In the genomic region with DNA sequence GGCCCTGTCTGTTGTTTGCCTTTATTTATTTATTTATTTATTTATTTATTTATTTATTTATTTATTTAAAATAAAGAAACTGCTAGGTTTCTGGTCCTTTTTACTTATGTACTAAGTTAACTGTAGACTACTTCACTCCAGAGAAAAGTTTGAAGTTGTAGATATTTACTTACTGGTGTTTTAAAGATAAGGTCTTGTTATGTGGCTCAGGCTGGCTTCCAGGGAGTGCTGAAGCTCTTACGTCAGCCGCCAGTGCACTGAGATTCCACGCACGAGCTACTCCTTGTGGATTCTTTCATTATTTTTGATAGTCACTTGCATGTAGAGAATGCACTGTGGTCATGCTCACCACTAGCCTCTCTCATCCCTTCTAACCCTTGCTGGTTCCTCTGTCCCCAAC, we compare ENCODE assay signal across 30 mouse cellular contexts. TPM values are rescaled to one million over a fixed set of nuclear protein-coding genes. Genes with fewer than 3 reads are reported as not detected.
"Had no signal": no experiment of that assay in that cellular context is flagged by ENCODE, and none has a peak within 500 bp of the region (broad histone marks: within the 10 kb centered on the region; RNA-seq: fewer than 3 reads in every experiment).

No protein-coding gene starts in this region.

- ATAC-seq: liver, embryonic 12.5 days; liver, postnatal 0 days; midbrain, embryonic 13.5 days; midbrain, embryonic 15.5 days; midbrain, embryonic 16.5 days had no signal

- DNase-seq: left cerebral cortex, postnatal 4 days; liver; liver, embryonic 13.5 days; liver, postnatal 0 days; lung, adult 2 months; lung, embryonic 14.5 days; lung, postnatal 10 days; lung, postnatal 4 days; midbrain, embryonic 14.5 days had no signal

- H3K4me2 ChIP-seq: limb, embryonic 12.5 days; limb, embryonic 13.5 days; limb, embryonic 15.5 days; liver, embryonic 11.5 days; liver, embryonic 12.5 days; liver, embryonic 13.5 days; liver, embryonic 15.5 days; lung, embryonic 14.5 days; lung, embryonic 15.5 days; midbrain, embryonic 11.5 days; midbrain, embryonic 12.5 days; midbrain, embryonic 13.5 days; midbrain, embryonic 15.5 days had no signal

- H3K9ac ChIP-seq: limb, embryonic 12.5 days; limb, embryonic 13.5 days; limb, embryonic 15.5 days; liver, embryonic 12.5 days; liver, embryonic 13.5 days; liver, embryonic 14.5 days; liver, embryonic 15.5 days; liver, postnatal 0 days; lung, embryonic 14.5 days; lung, embryonic 15.5 days; midbrain, embryonic 12.5 days; midbrain, embryonic 13.5 days; midbrain, embryonic 15.5 days had no signal

- H3K27me3 ChIP-seq: limb, embryonic 12.5 days; limb, embryonic 15.5 days; liver, embryonic 12.5 days; liver, embryonic 13.5 days; liver, embryonic 15.5 days; lung, embryonic 15.5 days; megakaryocyte, embryonic 14.5 days; midbrain, embryonic 12.5 days; midbrain, embryonic 13.5 days; midbrain, embryonic 15.5 days had no signal

- H3K4me1 ChIP-seq: limb, embryonic 10.5 days; limb, embryonic 12.5 days; limb, embryonic 13.5 days; limb, embryonic 15.5 days; liver, embryonic 12.5 days; liver, embryonic 13.5 days; liver, embryonic 15.5 days; lung, embryonic 15.5 days; megakaryocyte, embryonic 14.5 days; midbrain, embryonic 10.5 days; midbrain, embryonic 12.5 days; midbrain, embryonic 13.5 days; midbrain, embryonic 15.5 days had no signal

- H3K27ac ChIP-seq: left cerebral cortex, adult 2 months; limb, embryonic 10.5 days; limb, embryonic 12.5 days; limb, embryonic 13.5 days; limb, embryonic 15.5 days; liver, embryonic 12.5 days; liver, embryonic 13.5 days; liver, embryonic 14.5 days; liver, embryonic 15.5 days; lung, embryonic 15.5 days; macrophage; midbrain, embryonic 10.5 days; midbrain, embryonic 12.5 days; midbrain, embryonic 13.5 days; midbrain, embryonic 15.5 days had no signal

- H3K36me3 ChIP-seq: limb, embryonic 10.5 days; limb, embryonic 12.5 days; limb, embryonic 13.5 days; limb, embryonic 15.5 days; liver, embryonic 12.5 days; liver, embryonic 13.5 days; liver, embryonic 15.5 days; lung, embryonic 15.5 days; midbrain, embryonic 10.5 days; midbrain, embryonic 12.5 days; midbrain, embryonic 13.5 days; midbrain, embryonic 15.5 days had no signal

- H3K9me3 ChIP-seq: limb, embryonic 10.5 days; limb, embryonic 12.5 days; limb, embryonic 13.5 days; limb, embryonic 15.5 days; liver, embryonic 12.5 days; liver, embryonic 13.5 days; liver, embryonic 15.5 days; lung, embryonic 15.5 days; megakaryocyte, embryonic 14.5 days; midbrain, embryonic 10.5 days; midbrain, embryonic 12.5 days; midbrain, embryonic 13.5 days; midbrain, embryonic 15.5 days had no signal

- H3K4me3 ChIP-seq: left cerebral cortex, adult 2 months; limb, embryonic 10.5 days; limb, embryonic 12.5 days; limb, embryonic 13.5 days; limb, embryonic 15.5 days; liver, embryonic 12.5 days; liver, embryonic 13.5 days; liver, embryonic 15.5 days; lung, embryonic 15.5 days; megakaryocyte, embryonic 14.5 days; midbrain, embryonic 10.5 days; midbrain, embryonic 12.5 days; midbrain, embryonic 13.5 days; midbrain, embryonic 15.5 days; myocyte had no signal

RNA-seq across cellular contexts. Expression of gene Pax9, which starts 45.5 kb away (rescaled TPM):
- polyA plus RNA-seq: liver, adult 2 months; macrophage; midbrain, embryonic 13.5 days; midbrain, embryonic 14.5 days; midbrain, embryonic 15.5 days; midbrain, embryonic 16.5 days; midbrain, postnatal 0 days had no signal
